Mouse (Mus musculus): ENCODE measurements around the gene Cacna1i.

- TF ChIP-seq FLI1 (IDR thresholded peaks at IDR 0.05; ENCODE audit: low read length): no peak
- TF ChIP-seq GATA1 (IDR thresholded peaks at IDR 0.05; ENCODE audit: borderline replicate concordance, low read length): no peak
These were observed 36.5 kb upstream of the Cacna1i start for GRCm38 (mm10) chr15:80250586-80250985.
